Mouse (Mus musculus) kidney, postnatal 0 days (tissue): ENCODE data around the gene Padi6. TPM values are rescaled to one million over a fixed set of nuclear protein-coding genes. Genes with fewer than 3 reads are reported as not detected.
A peak's percentile ranks its signal among the peaks of the same experiment; 100 is the strongest.

Experiments used
- ATAC-seq: fragments of 200-750 bp; cut with Nextera tagmentation; replicated peaks from 2 replicates; pipeline ENCODE4 v1.8.0; 2017; ENCODE audit warnings: low read depth, moderate number of reproducible peaks, moderate TSS enrichment, moderate library complexity; ENCODE audit not compliant: low FRiP score
- DNase-seq: peaks from one replicate; pipeline ENCODE4 v3.0.0-alpha.2; 2016; ENCODE audit warnings: low spot score
- H3K27ac ChIP-seq: fragments of 300-500 bp; sonication (generic); 2 replicates; pipeline ENCODE4 v1.5.1; 2014; ENCODE audit warnings: mild to moderate bottlenecking
- H3K27me3 ChIP-seq: fragments of 300-500 bp; sonication (generic); 2 replicates; pipeline ENCODE4 v1.6.1; 2014; ENCODE audit warnings: low read length, mixed read lengths; ENCODE audit not compliant: insufficient read depth
- H3K36me3 ChIP-seq: fragments of 300-500 bp; sonication (generic); 2 replicates; pipeline ENCODE4 v1.6.1; 2014; ENCODE audit warnings: low read length, mixed read lengths; ENCODE audit not compliant: insufficient read depth
- H3K4me1 ChIP-seq: fragments of 300-500 bp; sonication (generic); replicated peaks from 2 replicates; pipeline ENCODE4 v1.6.1; 2014; ENCODE audit warnings: antibody characterized with exemption, low read length, mixed read lengths; ENCODE audit not compliant: insufficient read depth
- H3K4me2 ChIP-seq: fragments of 300-500 bp; sonication (generic); 2 replicates; pipeline ENCODE4 v1.6.1; 2014; ENCODE audit warnings: mild to moderate bottlenecking, low read length, moderate library complexity, mixed read lengths
- H3K4me3 ChIP-seq: fragments of 300-500 bp; sonication (generic); replicated peaks from 2 replicates; pipeline ENCODE4 v1.5.1; 2014; ENCODE audit warnings: low read depth, low read length
- H3K9ac ChIP-seq: fragments of 300-500 bp; sonication (generic); 2 replicates; pipeline ENCODE4 v1.6.1; 2014; ENCODE audit warnings: low read depth, low read length
- H3K9me3 ChIP-seq: fragments of 300-500 bp; sonication (generic); replicated peaks from 2 replicates; pipeline ENCODE4 v1.6.1; 2016; ENCODE audit warnings: low read length, inconsistent platforms, mixed read lengths
- CTCF ChIP-seq: IDR thresholded peaks from 2 replicates; pipeline ENCODE4 v1.5.1; 2016; ENCODE audit warnings: antibody characterized with exemption, low read depth, mild to moderate bottlenecking, moderate library complexity
- WGBS: fragments of 180-500 bp; shearing (Covaris S2); extraction: QIAGEN DNeasy Blood & Tissue Kit; methylation state at CpG from one replicate; pipeline ENCODE4 v1.1.7; 2014; 5-methylcytosine and 5-hydroxymethylcytosine counted together
- polyA plus RNA-seq: library from polyadenylated mRNA; unstranded; fragments of >200 nt; fragmentation: Nextera tagmentation; extraction: Ambion mirVana; gene quantifications from 2 replicates; pipeline ENCODE4 v1.2.1, GENCODE M21; 2015

Gene Padi6
- polyA plus RNA-seq, 1 experiment from 2014 or later: 0.07 TPM

- no peaks in the 10 kb centered on the region for H3K27me3 ChIP-seq
- no peak overlapping the region for H3K4me2 ChIP-seq
- no peak for TF ChIP-seq CTCF
- DNase-seq (no peak), ATAC-seq (no peak)
- 93% methylated on average over 9 of the region's 9 CpGs for WGBS
- H3K9ac ChIP-seq: no peak overlapping the region
- H3K36me3 ChIP-seq: no peaks in the 10 kb centered on the region
- H3K4me3 ChIP-seq: no peak overlapping the region
- no peak overlapping the region for H3K27ac ChIP-seq
- no peaks in the 10 kb centered on the region for H3K9me3 ChIP-seq
- H3K4me1 ChIP-seq: no peaks in the 10 kb centered on the region
Observed at GRCm38 (mm10) chr4:140784292-140784945, 42.0 kb upstream of the Padi6 start.

- H3K4me2 ChIP-seq: no peak overlapping the region
- no peaks in the 10 kb centered on the region for H3K27me3 ChIP-seq
- H3K27ac ChIP-seq: no peak overlapping the region
- no peaks in the 10 kb centered on the region for H3K4me1 ChIP-seq
- ATAC-seq (no peak), DNase-seq (no peak)
- WGBS: 82% methylated on average over 9 of the region's 9 CpGs
- no peaks in the 10 kb centered on the region for H3K9me3 ChIP-seq
- no peaks in the 10 kb centered on the region for H3K36me3 ChIP-seq
- TF ChIP-seq CTCF: no peak
- H3K4me3 ChIP-seq: no peak overlapping the region
- no peak overlapping the region for H3K9ac ChIP-seq
Observed at GRCm38 (mm10) chr4:140782821-140783220, 40.4 kb upstream of the Padi6 start.

DNA sequence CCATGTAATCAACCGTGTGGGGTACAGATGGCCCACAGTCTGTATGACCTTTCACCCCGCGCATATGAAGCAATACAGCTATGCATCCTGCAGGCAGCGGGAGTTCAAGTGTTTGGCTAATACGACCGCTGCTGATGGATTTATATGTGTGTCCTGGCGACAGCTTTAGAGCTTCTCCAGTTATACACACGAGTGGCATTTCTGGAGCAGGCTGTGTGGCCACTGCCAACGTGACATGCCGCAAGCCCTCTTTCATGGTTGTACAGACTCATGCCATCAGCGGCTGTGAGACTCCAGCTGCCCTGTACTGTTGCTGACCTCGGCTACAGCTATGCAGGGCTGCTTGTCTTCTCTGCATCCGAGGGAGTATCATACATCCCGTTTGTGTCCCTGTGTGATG, 38.1 kb upstream of the Padi6 start:
- DNase-seq (no peak), ATAC-seq (no peak)
- Histone ChIP-seq H3K27me3 (no peaks in the 10 kb centered on the region), H3K27ac (no peak overlapping the region), H3K4me3 (no peak overlapping the region), H3K4me2 (no peak overlapping the region), H3K36me3 (no peaks in the 10 kb centered on the region), H3K9me3 (no peaks in the 10 kb centered on the region), H3K9ac (no peak overlapping the region), H3K4me1 (no peaks in the 10 kb centered on the region)
- WGBS: 47% methylated on average over 14 of the region's 14 CpGs
- TF ChIP-seq CTCF: no peak

DNA sequence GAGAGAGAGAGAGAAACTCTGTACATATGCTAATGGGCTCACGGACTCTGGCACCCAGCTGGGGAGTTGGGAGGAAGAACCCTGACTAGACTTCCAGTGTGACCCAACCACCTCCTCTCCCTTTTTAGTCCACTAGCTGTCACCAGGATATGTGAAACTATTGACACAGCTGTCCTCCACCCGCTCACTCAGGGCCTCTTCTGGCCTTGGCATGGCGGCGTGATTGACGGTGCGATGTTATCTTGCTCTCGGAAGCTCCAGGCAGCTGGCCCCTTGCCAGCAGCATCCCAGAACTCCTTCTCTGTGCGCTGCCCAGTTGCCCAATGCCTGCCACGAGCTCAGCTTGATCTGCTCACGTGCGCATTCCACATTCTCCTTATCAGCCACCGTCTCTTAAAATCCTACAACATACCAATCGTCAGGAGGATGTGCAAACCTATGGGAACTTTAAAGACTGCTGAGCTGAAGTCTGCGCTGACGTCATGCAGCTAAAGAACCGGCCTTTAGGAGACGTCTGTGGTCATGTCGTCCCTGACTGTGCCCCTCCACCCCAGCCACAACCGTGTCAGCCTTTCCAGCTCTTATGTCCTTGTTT, 37.5 kb upstream of the Padi6 start:
- H3K9me3 ChIP-seq: no peaks in the 10 kb centered on the region
- no peaks in the 10 kb centered on the region for H3K27me3 ChIP-seq
- DNase-seq: peak; percentile 61
- H3K4me1 ChIP-seq: no peaks in the 10 kb centered on the region
- H3K4me3 ChIP-seq: no peak overlapping the region
- no peak overlapping the region for H3K9ac ChIP-seq
- WGBS: 19% methylated on average over 19 of the region's 19 CpGs
- H3K36me3 ChIP-seq: no peaks in the 10 kb centered on the region
- no peak overlapping the region for H3K4me2 ChIP-seq
- TF ChIP-seq CTCF: no peak
- H3K27ac ChIP-seq: no peak overlapping the region
- peak; percentile 38; the same call in 1 of the 2 replicates for ATAC-seq

- Histone ChIP-seq H3K27ac (no peak overlapping the region), H3K36me3 (no peaks in the 10 kb centered on the region), H3K4me3 (no peak overlapping the region), H3K4me1 (no peaks in the 10 kb centered on the region), H3K27me3 (no peaks in the 10 kb centered on the region), H3K9ac (no peak overlapping the region), H3K9me3 (no peaks in the 10 kb centered on the region), H3K4me2 (no peak overlapping the region)
- WGBS: 49% methylated on average over 13 of the region's 13 CpGs
- no peak for TF ChIP-seq CTCF
- ATAC-seq (no peak), DNase-seq (no peak)
Observed at GRCm38 (mm10) chr4:140776623-140777022, 34.2 kb upstream of the Padi6 start.

DNA sequence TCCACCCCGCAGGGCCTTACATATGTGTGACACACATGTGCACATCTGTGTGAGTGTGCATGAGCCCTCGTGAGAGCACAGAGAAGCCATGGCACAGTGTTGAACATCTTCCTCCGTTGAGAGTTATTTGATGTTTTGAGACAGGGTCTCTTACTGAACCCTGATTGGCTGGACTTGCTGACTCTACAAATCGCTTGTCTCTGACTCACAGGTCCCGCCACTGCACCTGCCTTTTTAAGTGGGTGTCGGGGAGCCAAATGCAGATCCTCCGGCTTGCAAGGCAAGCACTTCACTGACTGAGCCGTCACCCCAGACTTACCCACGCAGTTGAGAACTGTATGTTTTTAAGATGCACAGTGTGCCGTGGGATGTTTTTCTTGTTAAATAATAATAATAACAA, 33.4 kb upstream of the Padi6 start:
- H3K36me3 ChIP-seq: no peaks in the 10 kb centered on the region
- no peaks in the 10 kb centered on the region for H3K27me3 ChIP-seq
- no peak overlapping the region for H3K27ac ChIP-seq
- H3K4me2 ChIP-seq: no peak overlapping the region
- DNase-seq: no peak
- H3K9ac ChIP-seq: no peak overlapping the region
- H3K4me3 ChIP-seq: no peak overlapping the region
- WGBS: 82% methylated on average over 10 of the region's 10 CpGs
- ATAC-seq: no peak
- H3K9me3 ChIP-seq: no peaks in the 10 kb centered on the region
- H3K4me1 ChIP-seq: no peaks in the 10 kb centered on the region
- no peak for TF ChIP-seq CTCF
